ENCODE assay signal across 17 mouse cellular contexts in the genomic region with DNA sequence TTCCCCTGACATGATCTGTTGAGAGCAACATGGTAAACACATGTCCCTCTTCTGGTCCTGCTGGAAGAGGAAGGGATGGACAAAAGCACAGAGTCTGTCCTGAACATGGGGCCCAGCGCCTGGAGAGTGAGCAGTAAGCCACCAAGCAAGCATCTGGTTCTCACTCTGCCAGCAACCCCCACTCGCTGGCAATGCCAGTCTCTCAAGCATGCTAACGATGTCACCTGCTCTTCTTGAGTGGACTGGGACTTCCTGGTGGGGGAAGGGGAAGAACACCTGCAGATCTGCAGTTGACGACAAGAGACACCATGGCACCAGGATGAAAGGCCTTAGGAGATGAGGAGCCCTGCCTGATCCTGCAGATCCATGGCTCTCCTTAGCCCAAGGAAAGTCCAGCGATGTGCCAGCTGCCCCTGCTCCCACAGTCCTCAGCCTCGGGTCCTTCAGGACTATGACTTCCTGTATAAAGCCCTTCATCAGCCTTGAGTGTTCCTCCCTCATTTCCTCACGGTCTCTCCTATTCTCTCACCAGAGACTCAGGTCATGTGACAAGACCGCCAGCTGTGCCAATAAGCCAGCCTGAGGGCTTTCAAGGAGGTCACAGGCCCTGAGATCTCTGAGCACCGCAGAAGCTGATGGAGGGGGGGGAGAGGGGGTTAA.
DNase-seq lines count a peak whose midpoint lies in the region; ATAC-seq and TF ChIP-seq lines count a peak whose summit lies in the region.
"Had no signal": no experiment of that assay in that cellular context is flagged by ENCODE, and none has a peak within 500 bp of the region (broad histone marks: within the 10 kb centered on the region; RNA-seq: fewer than 3 reads in every experiment).

No protein-coding gene starts in this region.

- H3K9ac ChIP-seq in lung, embryonic 16.5 days (ENCODE audit: low read length): no peak overlapping the region
- H3K9ac ChIP-seq: forebrain, embryonic 13.5 days; limb, embryonic 15.5 days; midbrain, embryonic 15.5 days had no signal

- H3K4me3 ChIP-seq in gastrocnemius, adult 2 months: no peak overlapping the region
- no peak overlapping the region for H3K4me3 ChIP-seq in embryonic facial prominence, embryonic 10.5 days
- H3K4me3 ChIP-seq in lung, embryonic 16.5 days (ENCODE audit: low read length): no peak overlapping the region
- H3K4me3 ChIP-seq: forebrain, embryonic 13.5 days; limb, embryonic 15.5 days; midbrain, embryonic 15.5 days had no signal

- DNase-seq in gastrocnemius, adult 2 months: no peak
- DNase-seq in gastrocnemius, postnatal 10 days: no peak
- peak; percentile 33 for DNase-seq in embryonic facial prominence, embryonic 10.5 days (ENCODE audit: low spot score)
- peak; percentile 87 for DNase-seq in thymus, postnatal 0 days (ENCODE audit: low spot score)
- no peak for DNase-seq in ovary, postnatal 36 days (ENCODE audit: low spot score)
- no peak for DNase-seq in ovary, postnatal 14 days (ENCODE audit: low spot score)
- DNase-seq: adrenal gland, adult 2 months; B cell, adult 2 months; cerebellum, adult 2 months; heart, adult 18-20 months; heart, postnatal 14 days; kidney, adult 8-10 months had no signal

- no peaks in the 10 kb centered on the region for H3K9me3 ChIP-seq in embryonic facial prominence, embryonic 10.5 days
- no peaks in the 10 kb centered on the region for H3K9me3 ChIP-seq in lung, embryonic 16.5 days (ENCODE audit: control insufficient read depth, low read length)
- H3K9me3 ChIP-seq: forebrain, embryonic 13.5 days; limb, embryonic 15.5 days; midbrain, embryonic 15.5 days had no signal

- no peak for TF ChIP-seq CTCF in gastrocnemius, adult 2 months (IDR thresholded peaks at IDR 0.05)

- intact Hi-C loops in gastrocnemius, adult 2 months (cut with DNase I): no loop called here

- H3K27ac ChIP-seq in gastrocnemius, adult 2 months: 0 out of 2 replicates have a peak overlapping the region, but pooled peaks have one; percentile 70
- 0 out of 2 replicates have a peak overlapping the region, but pooled peaks have one; percentile 20 for H3K27ac ChIP-seq in embryonic facial prominence, embryonic 10.5 days (replicated peaks)
- H3K27ac ChIP-seq in lung, embryonic 16.5 days (ENCODE audit: low read length): 0 out of 2 replicates have a peak overlapping the region, but pooled peaks have one; percentile 5
- H3K27ac ChIP-seq: forebrain, embryonic 13.5 days; limb, embryonic 15.5 days; midbrain, embryonic 15.5 days had no signal

- H3K4me1 ChIP-seq in embryonic facial prominence, embryonic 10.5 days: peaks cover 46% of the 10 kb centered on the region
- H3K4me1 ChIP-seq in lung, embryonic 16.5 days (replicated peaks; ENCODE audit: control insufficient read depth, insufficient read depth, low read length): peaks cover 10% of the 10 kb centered on the region
- H3K4me1 ChIP-seq: midbrain, embryonic 15.5 days had no signal

- no peak overlapping the region for H3K4me2 ChIP-seq in lung, embryonic 16.5 days (ENCODE audit: low read depth, low read length)
- H3K4me2 ChIP-seq: forebrain, embryonic 13.5 days; limb, embryonic 15.5 days; midbrain, embryonic 15.5 days had no signal

- 63% methylated on average over 9 of the region's 9 CpGs for WGBS in embryonic facial prominence, embryonic 10.5 days
- WGBS in lung, embryonic 16.5 days: 47% methylated on average over 9 of the region's 9 CpGs

- 0 out of 2 replicates have a peak, but pooled peaks cover 5% of the 10 kb centered on the region for H3K27me3 ChIP-seq in embryonic facial prominence, embryonic 10.5 days (replicated peaks; ENCODE audit: low read depth, poor library complexity, severe bottlenecking)
- no peaks in the 10 kb centered on the region for H3K27me3 ChIP-seq in lung, embryonic 16.5 days (ENCODE audit: control insufficient read depth, insufficient read depth, low read depth, low read length)
- H3K27me3 ChIP-seq: forebrain, embryonic 13.5 days; limb, embryonic 15.5 days; midbrain, embryonic 15.5 days had no signal

- peak; percentile 86 for ATAC-seq in lung, embryonic 16.5 days (ENCODE audit: low read depth)
- ATAC-seq in activated CD4-positive, CD25-positive, alpha-beta regulatory T cell, adult 4 months: no peak
- ATAC-seq: forebrain, embryonic 13.5 days; midbrain, embryonic 15.5 days had no signal

- H3K36me3 ChIP-seq in embryonic facial prominence, embryonic 10.5 days (replicated peaks): no peaks in the 10 kb centered on the region
- no peaks in the 10 kb centered on the region for H3K36me3 ChIP-seq in lung, embryonic 16.5 days (ENCODE audit: control insufficient read depth, insufficient read depth, low read length)
- H3K36me3 ChIP-seq: limb, embryonic 15.5 days; midbrain, embryonic 15.5 days had no signal

Comparison
In these comparisons a context has a peak if more than half of its experiments do, and no peak if none do; other contexts are left out.
1. DNase-seq: peak in embryonic facial prominence, embryonic 10.5 days (single experiment) and thymus, postnatal 0 days (single experiment); none in gastrocnemius, adult 2 months (single experiment), gastrocnemius, postnatal 10 days (single experiment), ovary, postnatal 36 days (single experiment) and ovary, postnatal 14 days (single experiment).
2. H3K27ac ChIP-seq: peak in every context shown above with its lines; median percentile 70 in gastrocnemius, adult 2 months; 20 in embryonic facial prominence, embryonic 10.5 days; 5 in lung, embryonic 16.5 days.